Mouse (Mus musculus): ENCODE measurements around the gene Shroom3. TPM values are rescaled to one million over a fixed set of nuclear protein-coding genes. Genes with fewer than 3 reads are reported as not detected.

The Shroom3 gene
- polyA plus RNA-seq, 1 experiment from 2014 or later, result 2.9 TPM

DNA sequence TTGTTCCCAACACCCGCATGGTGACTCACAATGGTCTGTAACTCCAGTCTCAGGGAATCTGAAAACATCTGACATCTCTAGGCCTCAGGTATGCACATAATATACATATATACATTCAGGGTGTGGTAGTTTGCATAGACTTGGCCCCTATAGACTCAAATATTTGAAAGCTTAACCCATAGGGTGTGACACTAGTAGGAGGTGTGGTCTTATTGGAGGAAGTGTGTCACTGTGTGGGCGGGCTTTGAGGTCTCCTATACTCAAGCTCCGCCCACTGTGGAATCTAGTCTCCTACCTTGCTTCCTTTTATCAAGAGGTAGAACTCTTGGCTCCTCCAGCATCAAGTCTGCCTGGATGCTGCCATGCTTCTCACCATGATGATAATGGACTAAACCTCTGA, 91.7 kb downstream of the Shroom3 start:
- ATAC-seq (ENCODE audit: low read depth), result no peak
- no peaks in the 10 kb centered on the region for H3K4me1 ChIP-seq (ENCODE audit: control insufficient read depth, insufficient read depth, low read length)
- no peak overlapping the region for H3K9ac ChIP-seq (replicated peaks; ENCODE audit: low read depth, low read length)
- no peaks in the 10 kb centered on the region for H3K27me3 ChIP-seq (ENCODE audit: control insufficient read depth, insufficient read depth, low read length)
- H3K36me3 ChIP-seq (ENCODE audit: control insufficient read depth, insufficient read depth, low read length), result no peaks in the 10 kb centered on the region
- H3K27ac ChIP-seq (ENCODE audit: low read depth, low read length), result no peak overlapping the region
- no peak overlapping the region for H3K4me2 ChIP-seq (ENCODE audit: low read depth, low read length)
- WGBS, result 92% methylated on average over 3 of the region's 3 CpGs
- H3K4me3 ChIP-seq (ENCODE audit: low read depth, low read length), result no peak overlapping the region
- H3K9me3 ChIP-seq (ENCODE audit: control insufficient read depth, low read length), result no peaks in the 10 kb centered on the region

DNA sequence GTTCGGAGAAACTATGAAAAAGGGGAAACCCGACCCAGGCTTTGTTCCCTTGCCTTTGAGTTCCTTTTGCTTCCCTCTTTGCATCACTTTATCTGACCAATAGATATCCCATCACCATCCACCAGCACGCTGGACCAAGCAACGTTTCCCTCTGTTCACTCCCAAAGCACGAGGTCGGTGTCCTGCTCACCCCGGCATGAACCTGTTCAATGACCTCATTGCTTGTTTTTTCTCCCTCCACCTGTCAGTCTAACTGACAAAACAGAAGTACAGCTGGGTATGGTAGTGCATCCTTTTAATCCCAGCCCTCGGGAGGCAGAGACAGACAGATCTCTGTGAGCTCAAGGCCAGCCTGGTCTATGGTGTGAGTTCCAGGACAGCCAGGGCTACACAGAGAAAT, 95.2 kb downstream of the Shroom3 start:
- Histone ChIP-seq H3K4me3 (ENCODE audit: low read depth, low read length) (no peak overlapping the region), H3K27ac (ENCODE audit: low read depth, low read length) (no peak overlapping the region), H3K9ac (replicated peaks; ENCODE audit: low read depth, low read length) (no peak overlapping the region), H3K9me3 (ENCODE audit: control insufficient read depth, low read length) (no peaks in the 10 kb centered on the region), H3K36me3 (ENCODE audit: control insufficient read depth, insufficient read depth, low read length) (no peaks in the 10 kb centered on the region), H3K27me3 (ENCODE audit: control insufficient read depth, insufficient read depth, low read length) (no peaks in the 10 kb centered on the region), H3K4me1 (ENCODE audit: control insufficient read depth, insufficient read depth, low read length) (no peaks in the 10 kb centered on the region), H3K4me2 (ENCODE audit: low read depth, low read length) (no peak overlapping the region)
- 74% methylated on average over 8 of the region's 8 CpGs for WGBS
- ATAC-seq (ENCODE audit: low read depth), result no peak

DNA sequence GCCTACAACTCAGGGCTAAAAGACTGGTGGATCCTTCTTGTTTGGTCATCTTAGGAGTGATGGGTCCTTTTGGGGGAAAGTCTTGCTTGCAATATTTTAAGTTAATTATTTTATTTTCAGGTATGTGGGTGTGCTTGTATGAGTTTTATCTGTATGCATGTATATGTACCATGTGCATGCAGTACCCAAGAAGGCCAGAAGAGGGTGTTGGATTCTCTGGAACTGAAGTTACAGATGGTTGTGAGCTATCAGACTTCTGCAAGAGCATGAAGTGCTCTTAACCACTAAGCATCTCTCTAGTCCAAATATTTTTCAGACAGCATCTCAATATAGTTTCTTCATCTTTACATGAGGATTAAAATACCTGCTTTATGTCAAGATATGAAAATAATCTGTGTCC, 97.8 kb downstream of the Shroom3 start:
- ATAC-seq (ENCODE audit: low read depth), result no peak
- H3K36me3 ChIP-seq (ENCODE audit: control insufficient read depth, insufficient read depth, low read length), result no peaks in the 10 kb centered on the region
- H3K4me2 ChIP-seq (ENCODE audit: low read depth, low read length), result no peak overlapping the region
- no peaks in the 10 kb centered on the region for H3K27me3 ChIP-seq (ENCODE audit: control insufficient read depth, insufficient read depth, low read length)
- H3K27ac ChIP-seq (ENCODE audit: low read depth, low read length), result no peak overlapping the region
- H3K9me3 ChIP-seq (ENCODE audit: control insufficient read depth, low read length), result no peaks in the 10 kb centered on the region
- H3K4me3 ChIP-seq (ENCODE audit: low read depth, low read length), result no peak overlapping the region
- no peaks in the 10 kb centered on the region for H3K4me1 ChIP-seq (ENCODE audit: control insufficient read depth, insufficient read depth, low read length)
- H3K9ac ChIP-seq (replicated peaks; ENCODE audit: low read depth, low read length), result no peak overlapping the region

DNA sequence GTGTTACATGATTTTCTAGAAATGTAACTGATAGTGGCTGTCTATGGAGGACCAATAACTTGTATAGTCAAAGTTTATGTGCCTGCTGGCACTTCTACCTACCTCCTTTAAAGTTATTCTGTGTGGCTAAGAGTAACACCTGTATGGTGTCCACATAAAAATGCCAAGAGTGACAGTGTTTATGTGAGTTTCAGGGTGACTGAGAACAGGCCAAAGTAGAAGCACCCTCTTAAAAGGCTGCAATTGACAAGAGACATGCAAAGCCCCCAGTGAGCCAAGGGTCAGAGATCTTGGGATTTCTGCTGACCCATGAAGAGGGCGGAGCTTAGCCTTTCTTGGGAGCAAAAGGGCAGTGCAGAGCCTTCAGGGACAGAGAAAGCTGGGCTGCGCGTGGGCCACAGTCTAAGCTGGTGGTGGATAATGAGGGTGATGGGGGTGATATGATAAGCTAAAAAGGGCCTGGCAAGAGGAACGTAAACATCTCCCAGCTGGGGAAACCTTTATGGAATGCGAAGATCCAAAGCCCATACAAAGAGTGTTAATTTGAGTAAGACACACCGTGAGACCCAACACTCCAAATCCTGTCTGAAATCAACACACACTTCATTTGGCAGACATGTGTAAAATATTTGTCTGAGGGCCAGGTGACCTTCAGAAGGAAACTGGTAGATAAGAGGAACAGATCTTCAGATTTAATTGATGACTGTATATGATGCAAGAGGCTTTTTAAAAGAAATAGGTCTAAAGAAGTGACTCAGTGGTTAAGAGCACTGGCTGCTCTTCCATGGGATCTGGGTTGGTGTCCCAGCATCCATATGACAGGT, 101.0 kb downstream of the Shroom3 start:
- no peak overlapping the region for H3K4me2 ChIP-seq (ENCODE audit: low read depth, low read length)
- no peaks in the 10 kb centered on the region for H3K27me3 ChIP-seq (ENCODE audit: control insufficient read depth, insufficient read depth, low read length)
- H3K9ac ChIP-seq (replicated peaks; ENCODE audit: low read depth, low read length), result no peak overlapping the region
- no peak overlapping the region for H3K4me3 ChIP-seq (ENCODE audit: low read depth, low read length)
- ATAC-seq (ENCODE audit: low read depth), result no peak
- WGBS, result 52% methylated on average over 6 of the region's 6 CpGs
- no peaks in the 10 kb centered on the region for H3K36me3 ChIP-seq (ENCODE audit: control insufficient read depth, insufficient read depth, low read length)
- H3K9me3 ChIP-seq (ENCODE audit: control insufficient read depth, low read length), result no peaks in the 10 kb centered on the region
- H3K4me1 ChIP-seq (ENCODE audit: control insufficient read depth, insufficient read depth, low read length), result no peaks in the 10 kb centered on the region
- H3K27ac ChIP-seq (ENCODE audit: low read depth, low read length), result no peak overlapping the region

DNA sequence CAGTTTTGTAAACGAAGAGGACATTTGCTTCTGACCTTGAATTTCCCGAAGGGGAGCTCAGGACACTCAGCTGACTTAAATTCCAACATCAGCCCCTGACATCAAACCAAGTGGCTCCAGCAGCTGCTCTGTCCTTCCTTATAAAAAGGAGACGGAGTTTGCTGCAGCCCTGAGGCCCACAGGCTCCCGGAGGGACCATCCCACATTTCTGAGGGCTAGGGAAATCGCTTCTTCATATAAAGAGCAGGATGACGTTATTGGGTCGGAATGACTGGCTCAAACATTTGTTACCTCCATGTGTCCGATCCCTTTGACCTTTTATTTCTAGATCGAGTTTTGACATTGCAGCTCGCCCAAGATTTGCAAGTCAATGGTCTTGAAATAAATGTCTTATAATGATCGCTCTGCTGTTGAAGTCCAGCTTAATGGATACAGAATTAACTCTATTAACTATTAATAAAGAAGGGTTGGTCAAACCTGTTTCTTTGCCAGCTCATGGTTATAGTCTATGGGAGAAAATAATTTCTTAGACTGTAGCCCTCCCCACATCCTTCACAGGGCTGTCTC, 102.7 kb downstream of the Shroom3 start:
- Histone ChIP-seq H3K9ac (replicated peaks; ENCODE audit: low read depth, low read length) (no peak overlapping the region), H3K27me3 (ENCODE audit: control insufficient read depth, insufficient read depth, low read length) (no peaks in the 10 kb centered on the region), H3K27ac (ENCODE audit: low read depth, low read length) (no peak overlapping the region), H3K4me1 (ENCODE audit: control insufficient read depth, insufficient read depth, low read length) (no peaks in the 10 kb centered on the region), H3K4me3 (ENCODE audit: low read depth, low read length) (no peak overlapping the region), H3K4me2 (ENCODE audit: low read depth, low read length) (no peak overlapping the region), H3K36me3 (ENCODE audit: control insufficient read depth, insufficient read depth, low read length) (no peaks in the 10 kb centered on the region), H3K9me3 (ENCODE audit: control insufficient read depth, low read length) (no peaks in the 10 kb centered on the region)
- whole genome bisulfite sequencing, result 82% methylated on average over 11 of the region's 11 CpGs
- ATAC-seq (ENCODE audit: low read depth), result no peak

DNA sequence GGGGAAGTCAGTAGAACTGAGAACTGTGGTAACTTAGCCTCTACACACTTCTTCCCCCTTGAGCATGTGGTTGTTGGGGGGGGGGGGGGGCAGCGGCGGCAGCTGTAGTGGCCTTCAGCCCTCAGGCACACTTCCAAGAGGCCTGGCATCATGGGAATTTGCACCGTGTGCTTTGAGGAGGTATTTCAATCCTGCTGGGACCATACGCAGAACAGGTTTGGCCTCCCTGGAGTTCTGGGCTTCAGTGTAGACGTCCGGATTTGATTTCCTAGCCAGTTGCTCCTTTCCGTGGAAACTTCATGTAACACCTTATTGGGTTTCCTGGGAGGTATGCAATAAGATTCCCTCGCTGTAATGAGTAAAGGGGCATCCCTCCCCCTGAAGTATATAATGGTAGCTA, 105.8 kb downstream of the Shroom3 start:
- ATAC-seq (ENCODE audit: low read depth), result no peak
- H3K36me3 ChIP-seq (ENCODE audit: control insufficient read depth, insufficient read depth, low read length), result no peaks in the 10 kb centered on the region
- H3K27me3 ChIP-seq (ENCODE audit: control insufficient read depth, insufficient read depth, low read length), result no peaks in the 10 kb centered on the region
- no peaks in the 10 kb centered on the region for H3K4me1 ChIP-seq (ENCODE audit: control insufficient read depth, insufficient read depth, low read length)
- H3K9ac ChIP-seq (replicated peaks; ENCODE audit: low read depth, low read length), result no peak overlapping the region
- WGBS, result 73% methylated on average over 8 of the region's 8 CpGs
- H3K4me2 ChIP-seq (ENCODE audit: low read depth, low read length), result no peak overlapping the region
- H3K9me3 ChIP-seq (ENCODE audit: control insufficient read depth, low read length), result no peaks in the 10 kb centered on the region
- H3K4me3 ChIP-seq (ENCODE audit: low read depth, low read length), result no peak overlapping the region
- no peak overlapping the region for H3K27ac ChIP-seq (ENCODE audit: low read depth, low read length)

DNA sequence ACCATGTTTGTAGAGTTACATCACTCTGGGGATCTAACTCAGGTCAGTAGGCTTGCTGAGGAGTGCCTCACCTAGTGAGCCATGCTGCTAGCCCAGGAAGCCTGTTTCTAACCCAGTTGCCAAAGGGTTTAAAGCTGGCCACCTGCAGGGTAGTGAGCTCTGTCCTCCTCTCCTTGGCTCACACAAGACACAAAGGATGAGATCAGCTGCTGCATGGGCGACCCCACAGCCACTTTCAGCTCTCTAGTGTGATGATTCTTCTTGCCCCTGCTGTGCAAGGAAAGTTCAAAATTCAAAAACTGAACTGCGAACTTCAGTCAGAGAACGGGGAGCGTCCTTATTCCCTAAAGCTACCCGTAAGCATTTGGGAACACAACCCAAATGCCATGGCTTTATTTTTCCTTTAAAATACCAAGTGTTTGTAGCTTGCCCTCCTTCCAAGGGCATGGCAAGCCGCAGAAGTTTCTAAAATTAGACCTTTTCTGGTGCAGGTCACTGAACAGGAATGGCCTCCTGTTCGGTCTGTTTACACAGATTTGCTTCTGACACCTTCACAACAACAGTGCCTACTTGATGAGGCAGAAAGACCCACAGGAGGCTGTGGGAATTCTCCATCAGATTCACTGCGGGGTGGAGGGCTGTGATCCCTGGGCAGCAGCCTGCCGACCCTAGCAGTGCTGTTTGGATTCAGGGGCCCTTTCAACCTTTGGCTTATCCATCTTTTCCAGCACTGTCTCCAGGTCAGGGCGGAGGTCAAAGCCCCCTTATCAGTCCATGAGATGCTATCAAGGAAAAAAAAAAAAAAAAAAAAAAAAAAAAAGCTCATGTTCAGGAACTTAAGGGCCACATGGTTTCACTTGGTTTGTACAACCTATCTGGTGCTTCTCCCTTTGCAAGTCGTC, 113.1 kb downstream of the Shroom3 start:
- no peak overlapping the region for H3K9ac ChIP-seq (replicated peaks; ENCODE audit: low read depth, low read length)
- no peak overlapping the region for H3K4me2 ChIP-seq (ENCODE audit: low read depth, low read length)
- ATAC-seq (ENCODE audit: low read depth), result no peak
- WGBS, result 37% methylated on average over 11 of the region's 11 CpGs
- H3K27ac ChIP-seq (ENCODE audit: low read depth, low read length), result no peak overlapping the region
- H3K27me3 ChIP-seq (ENCODE audit: control insufficient read depth, insufficient read depth, low read length), result no peaks in the 10 kb centered on the region
- no peak overlapping the region for H3K4me3 ChIP-seq (ENCODE audit: low read depth, low read length)
- no peaks in the 10 kb centered on the region for H3K4me1 ChIP-seq (ENCODE audit: control insufficient read depth, insufficient read depth, low read length)
- no peaks in the 10 kb centered on the region for H3K9me3 ChIP-seq (ENCODE audit: control insufficient read depth, low read length)
- no peaks in the 10 kb centered on the region for H3K36me3 ChIP-seq (ENCODE audit: control insufficient read depth, insufficient read depth, low read length)

DNA sequence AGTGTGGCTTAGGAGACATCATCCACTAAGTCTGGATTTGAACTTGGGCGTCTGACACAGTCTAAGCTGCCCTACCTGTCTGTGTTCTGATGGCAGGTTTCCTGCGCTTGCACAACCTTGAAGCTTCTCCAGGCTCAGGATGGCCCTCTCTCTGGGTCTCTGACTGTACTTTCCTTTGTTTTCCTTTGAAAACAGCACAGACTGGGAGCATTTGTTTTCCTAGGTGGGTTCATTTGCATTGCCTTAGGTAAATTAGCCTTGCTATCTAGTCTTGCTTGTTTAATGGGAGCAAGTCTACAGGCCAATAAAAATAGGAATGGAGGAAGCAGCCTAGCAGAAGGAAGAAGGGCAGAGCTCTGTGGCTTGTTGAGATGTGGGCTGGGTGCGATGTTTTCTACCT, 114.7 kb downstream of the Shroom3 start:
- Histone ChIP-seq H3K4me2 (ENCODE audit: low read depth, low read length) (no peak overlapping the region), H3K4me3 (ENCODE audit: low read depth, low read length) (no peak overlapping the region), H3K27me3 (ENCODE audit: control insufficient read depth, insufficient read depth, low read length) (no peaks in the 10 kb centered on the region), H3K9ac (replicated peaks; ENCODE audit: low read depth, low read length) (no peak overlapping the region), H3K36me3 (ENCODE audit: control insufficient read depth, insufficient read depth, low read length) (no peaks in the 10 kb centered on the region), H3K9me3 (ENCODE audit: control insufficient read depth, low read length) (no peaks in the 10 kb centered on the region), H3K4me1 (ENCODE audit: control insufficient read depth, insufficient read depth, low read length) (no peaks in the 10 kb centered on the region), H3K27ac (ENCODE audit: low read depth, low read length) (no peak overlapping the region)
- no peak for ATAC-seq (ENCODE audit: low read depth)
- 69% methylated on average over 3 of the region's 3 CpGs for WGBS

DNA sequence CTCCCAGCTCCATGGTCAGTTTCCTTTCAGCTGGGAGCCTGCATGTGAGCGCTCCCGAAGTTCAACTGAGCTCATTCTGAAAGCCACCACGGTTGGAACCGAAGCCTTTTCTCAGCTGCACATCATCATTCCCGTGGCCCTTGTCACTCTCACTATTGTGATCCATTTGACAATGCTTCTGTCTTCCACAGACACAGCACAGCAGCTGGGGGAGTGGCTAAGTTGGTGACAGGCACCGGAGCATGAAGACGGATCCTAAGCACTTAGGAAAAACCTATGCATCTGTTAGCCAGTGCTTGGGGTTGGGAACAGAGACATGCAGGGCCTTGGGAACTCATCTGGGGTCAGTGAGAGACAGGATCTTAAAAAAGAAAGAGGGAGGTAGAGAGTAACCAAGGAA, 121.1 kb downstream of the Shroom3 start:
- no peaks in the 10 kb centered on the region for H3K36me3 ChIP-seq (ENCODE audit: control insufficient read depth, insufficient read depth, low read length)
- no peak for ATAC-seq (ENCODE audit: low read depth)

More for the DNA sequence above, 121.1 kb downstream of the Shroom3 start:
- Histone ChIP-seq H3K27me3 (ENCODE audit: control insufficient read depth, insufficient read depth, low read length) (no peaks in the 10 kb centered on the region), H3K27ac (ENCODE audit: low read depth, low read length) (no peak overlapping the region), H3K4me1 (ENCODE audit: control insufficient read depth, insufficient read depth, low read length) (peaks cover 6% of the 10 kb centered on the region; the same call in 1 of the 2 replicates), H3K4me3 (ENCODE audit: low read depth, low read length) (no peak overlapping the region), H3K4me2 (ENCODE audit: low read depth, low read length) (no peak overlapping the region), H3K9ac (replicated peaks; ENCODE audit: low read depth, low read length) (no peak overlapping the region), H3K9me3 (ENCODE audit: control insufficient read depth, low read length) (no peaks in the 10 kb centered on the region)
- WGBS, result 23% methylated on average over 7 of the region's 7 CpGs
